Mouse (Mus musculus) right cerebral cortex, adult 2 months (tissue): ENCODE results near the gene Proser3.

Experiments
- DNase-seq, 2 experiments: peaks; one replicate each; pipeline ENCODE4 v3.0.0; 2021 to 2022; ENCODE audit warnings: low spot score in 2 of 2

Proser3 gene

GRCm38 (mm10) chr7:30490251-30490956 is 61.7 kb downstream of the Proser3 start:
- peak; percentile 62 to 63 for DNase-seq
